Mouse (Mus musculus) T-helper 1 cell (primary cell): ENCODE data around the gene Pax1.

Source experiments
- in situ Hi-C: fragments of 300-600 bp; cut with MboI, MseI; formaldehyde crosslinking; loops from one replicate; pipeline ENCODE4 v1.15.1; 2025; ENCODE audit warnings: high pct_unique_total_duplicates

Gene Pax1

DNA sequence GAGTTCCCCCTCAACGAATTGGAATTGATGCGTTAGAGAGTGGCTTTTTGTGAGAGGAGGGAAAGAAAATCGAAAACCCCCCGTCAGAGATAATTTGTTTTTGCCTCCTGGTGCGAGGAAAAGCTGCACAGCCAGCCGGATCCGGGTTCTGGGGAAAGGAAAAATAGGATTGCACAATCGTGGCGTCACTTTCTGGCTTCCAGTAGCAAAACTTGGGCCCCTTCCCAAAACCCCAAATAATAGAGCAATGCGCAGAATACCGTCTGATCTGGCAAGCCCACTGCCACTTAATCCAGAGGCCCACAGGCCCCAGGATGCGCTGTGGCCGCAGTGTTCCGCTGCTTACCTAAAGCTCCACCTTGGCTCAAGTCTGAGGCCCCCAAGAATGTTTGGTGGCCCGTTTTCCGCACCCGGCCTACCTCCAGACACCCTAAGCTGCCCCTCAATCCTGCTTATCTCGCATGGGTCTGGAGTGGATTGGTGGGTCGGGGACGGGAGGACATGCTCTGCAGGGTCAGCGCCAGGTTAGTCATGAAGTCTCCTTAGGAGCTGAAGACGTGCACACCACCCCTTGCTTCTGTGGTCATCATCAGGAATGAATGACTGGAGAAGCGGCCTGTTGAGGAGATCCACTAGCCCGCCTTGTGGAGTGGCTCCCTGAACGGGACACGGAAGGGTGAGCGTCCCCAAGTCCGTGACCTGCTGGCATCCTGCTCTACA lies 11.4 kb downstream of the Pax1 start:
- in situ Hi-C loops = no loop called here

DNA sequence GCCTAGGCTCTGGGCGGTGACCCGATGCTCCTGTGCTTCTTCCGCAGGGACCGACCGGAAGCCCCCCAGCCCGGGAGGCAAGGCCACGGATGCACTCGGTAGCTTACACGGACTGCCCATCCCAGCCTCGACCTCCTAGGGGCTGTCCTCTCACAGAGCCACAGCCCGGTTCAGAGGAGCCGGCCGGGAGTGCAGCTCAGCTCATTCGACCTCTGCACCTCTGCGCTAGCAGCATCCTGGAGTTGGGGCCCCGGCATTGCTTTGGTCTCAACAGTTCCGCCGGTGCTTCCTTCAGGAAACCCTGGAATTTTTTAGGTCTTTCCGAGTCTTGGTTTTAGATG lies 11.9 kb downstream of the Pax1 start:
- in situ Hi-C loops = no loop called here

DNA sequence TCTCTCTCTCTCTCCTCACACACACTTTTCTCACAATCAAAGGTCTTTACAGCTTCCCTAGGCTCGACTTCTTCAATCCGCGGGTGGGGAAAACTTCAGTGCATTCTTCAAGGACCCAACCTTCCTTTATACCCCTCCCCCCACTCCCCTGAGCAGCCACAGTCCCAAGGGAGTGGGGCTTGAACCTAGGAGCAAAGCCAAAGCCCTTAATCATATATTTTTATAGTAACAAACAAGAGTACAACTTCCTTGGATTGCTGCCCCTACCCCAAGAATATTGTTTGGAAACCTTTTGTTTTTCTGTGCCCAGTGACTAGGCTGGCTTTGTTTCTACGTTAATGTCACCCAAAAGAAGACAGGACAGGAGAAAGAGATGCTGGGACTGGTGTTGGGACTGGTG lies 12.5 kb downstream of the Pax1 start:
- in situ Hi-C loops = no loop called here

DNA sequence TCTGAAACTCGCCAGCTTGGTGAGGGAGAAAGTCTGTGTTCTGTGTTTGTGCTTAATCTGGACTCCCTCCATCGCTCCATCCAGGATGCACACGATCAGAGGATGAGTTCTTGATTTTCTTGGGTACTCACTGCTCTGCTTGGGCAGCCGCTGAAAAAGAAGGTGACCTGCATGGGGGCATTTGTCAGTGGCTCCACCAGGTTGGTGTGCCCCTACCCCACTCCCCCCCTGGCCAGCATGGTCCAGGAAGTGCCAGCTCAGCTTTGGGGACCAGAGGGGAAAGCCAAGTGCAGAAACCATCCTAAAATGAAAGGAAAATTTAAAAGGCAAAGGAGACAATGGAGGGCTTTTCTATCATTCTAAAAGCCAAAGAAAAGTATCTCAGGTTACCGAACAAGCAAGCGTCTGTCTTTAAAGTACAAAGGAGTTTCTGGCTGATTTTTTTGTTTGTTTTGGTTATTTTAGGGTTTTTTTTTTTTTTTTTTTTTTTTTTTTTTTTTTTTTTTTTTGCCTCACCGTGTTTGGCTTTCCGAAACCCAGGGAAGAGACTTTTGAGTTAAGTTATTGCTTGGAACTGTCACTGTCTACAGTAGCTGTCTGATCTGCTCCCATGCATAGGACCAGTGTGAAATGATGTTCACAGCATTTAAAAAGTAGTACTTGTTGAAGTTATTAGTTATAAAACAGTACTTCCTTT lies 13.4 kb downstream of the Pax1 start:
- in situ Hi-C loops = loop anchor here (25.0 kb wide), 1 partner anchor 362 kb away; no protein-coding TSS in a partner anchor

DNA sequence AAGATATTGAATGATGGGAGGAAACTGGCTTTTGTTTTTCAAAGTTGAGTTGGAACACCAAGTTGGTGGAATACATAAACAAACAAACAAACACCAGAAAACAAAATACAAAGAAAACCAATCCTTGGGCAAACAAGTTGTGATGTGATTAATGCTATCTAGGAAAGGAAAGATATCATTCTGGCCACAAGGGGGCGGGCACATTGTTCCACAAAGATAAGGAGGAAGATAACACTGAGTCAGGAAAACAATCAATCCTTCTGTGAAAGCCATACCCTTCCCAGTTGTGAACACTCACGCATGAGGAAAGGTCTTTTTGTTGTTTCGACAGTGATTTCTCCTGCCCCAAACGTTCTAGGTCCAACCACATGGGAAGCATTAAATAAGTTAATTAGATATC lies 17.2 kb downstream of the Pax1 start:
- in situ Hi-C loops = loop anchor here (25.0 kb wide), 1 partner anchor 358 kb away; no protein-coding TSS in a partner anchor

DNA sequence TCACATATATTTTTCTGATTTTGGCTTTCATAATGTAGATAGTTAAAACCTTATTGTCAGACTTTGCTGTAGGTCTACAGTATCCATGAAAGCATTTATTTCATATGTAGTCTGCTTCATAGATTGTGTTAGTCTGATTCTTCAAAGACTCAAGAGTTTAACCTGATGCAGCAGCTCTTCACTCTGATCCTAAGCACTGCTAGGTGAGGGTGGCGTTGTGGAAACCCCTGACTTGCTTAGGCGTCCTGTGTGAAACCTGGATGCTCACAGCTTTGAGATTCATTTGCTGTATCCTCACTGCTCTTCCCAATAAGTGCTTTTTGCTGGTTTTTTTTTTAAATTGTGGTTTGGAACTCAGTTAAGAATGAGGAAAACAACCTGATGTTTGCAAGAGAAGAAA lies 21.6 kb downstream of the Pax1 start:
- in situ Hi-C loops = loop anchor here (25.0 kb wide), 1 partner anchor 354 kb away; no protein-coding TSS in a partner anchor

DNA sequence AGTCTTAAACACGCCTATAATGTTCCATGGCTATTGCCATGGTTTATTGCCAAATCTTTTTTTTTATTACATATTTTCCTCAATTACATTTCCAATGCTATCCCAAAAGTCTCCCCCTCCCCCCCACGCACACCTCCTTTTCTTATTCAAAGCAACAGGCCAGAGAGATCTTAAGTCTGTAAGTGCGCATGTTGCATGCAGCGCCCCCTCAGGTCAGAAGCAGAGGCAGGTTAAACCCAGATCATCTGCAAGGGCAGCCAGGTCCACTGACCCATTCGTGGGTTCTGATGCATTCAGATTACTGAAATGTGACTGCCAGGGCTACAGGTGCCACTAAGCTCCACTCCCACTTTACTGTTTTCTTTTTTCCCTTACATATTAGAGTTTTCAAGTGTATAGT lies 25.2 kb downstream of the Pax1 start:
- in situ Hi-C loops = loop anchor here (25.0 kb wide), 1 partner anchor 350 kb away; no protein-coding TSS in a partner anchor

DNA sequence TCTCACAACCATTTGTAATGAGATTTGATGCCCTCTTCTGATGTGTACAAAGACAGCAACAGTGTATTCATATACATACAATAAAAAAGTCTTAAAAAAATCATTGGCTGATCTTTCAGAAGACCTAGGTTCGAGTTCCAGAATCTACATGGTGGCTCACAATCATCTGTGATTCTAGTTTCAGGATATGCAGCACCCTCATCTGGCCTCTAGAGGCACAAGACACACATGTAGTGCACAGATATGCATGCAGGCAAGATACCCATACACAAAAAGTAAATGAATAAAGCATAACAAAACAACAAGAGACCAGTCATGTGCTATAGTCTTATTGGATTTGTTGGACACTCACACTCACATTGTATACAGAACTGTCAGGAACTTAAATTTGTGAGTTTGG lies 47.6 kb downstream of the Pax1 start:
- in situ Hi-C loops = no loop called here

DNA sequence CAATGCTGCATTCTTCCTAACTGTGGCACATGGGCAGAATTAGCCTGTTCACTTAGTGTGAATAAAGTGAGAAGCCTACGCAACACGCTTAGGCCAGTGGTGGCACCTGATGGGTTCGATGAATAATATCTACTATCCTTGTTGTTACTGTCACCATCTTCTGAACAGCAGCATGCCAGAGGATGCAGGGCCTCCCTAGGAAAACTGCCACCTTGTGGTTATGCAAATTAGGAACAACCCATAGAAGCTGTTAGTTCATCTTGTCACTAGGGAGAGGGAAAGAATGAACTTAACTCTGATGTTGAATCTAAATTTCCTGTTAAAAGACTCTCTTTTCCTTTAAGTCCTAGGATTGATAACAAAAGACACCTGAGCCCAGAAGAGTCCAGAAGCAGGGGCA lies 53.3 kb downstream of the Pax1 start:
- in situ Hi-C loops = no loop called here

DNA sequence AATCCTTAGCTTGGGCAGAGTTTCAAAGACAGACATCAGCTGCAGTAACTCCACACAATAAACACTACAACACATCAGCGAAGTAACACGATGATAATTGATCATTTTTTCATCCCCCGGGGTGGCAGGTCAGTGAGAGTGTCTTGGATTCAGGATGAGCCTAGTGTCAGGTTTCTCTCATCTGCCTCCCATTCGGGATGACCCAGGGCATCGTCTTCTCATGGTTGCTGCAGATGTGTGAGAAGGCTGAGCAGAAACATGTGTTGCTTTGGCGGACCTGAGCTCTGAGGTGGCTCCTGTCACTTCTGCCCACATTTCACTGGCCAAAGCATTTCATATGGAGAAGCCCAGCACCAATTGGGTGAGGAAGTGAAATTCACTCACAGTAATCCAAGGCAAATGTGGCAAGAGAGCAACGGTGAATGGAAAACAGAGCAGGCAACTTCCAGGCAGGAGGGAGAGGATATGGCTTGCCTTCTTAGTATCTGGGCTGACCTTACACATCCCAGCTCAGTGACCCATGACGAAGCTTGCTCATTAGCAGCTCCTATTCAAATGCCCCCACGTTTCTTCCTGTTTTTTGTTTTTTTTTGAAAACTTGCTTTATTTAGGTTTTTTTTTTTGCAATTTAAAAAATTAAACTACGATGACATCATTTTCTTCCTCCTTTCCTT lies 63.0 kb downstream of the Pax1 start:
- in situ Hi-C loops = no loop called here

DNA sequence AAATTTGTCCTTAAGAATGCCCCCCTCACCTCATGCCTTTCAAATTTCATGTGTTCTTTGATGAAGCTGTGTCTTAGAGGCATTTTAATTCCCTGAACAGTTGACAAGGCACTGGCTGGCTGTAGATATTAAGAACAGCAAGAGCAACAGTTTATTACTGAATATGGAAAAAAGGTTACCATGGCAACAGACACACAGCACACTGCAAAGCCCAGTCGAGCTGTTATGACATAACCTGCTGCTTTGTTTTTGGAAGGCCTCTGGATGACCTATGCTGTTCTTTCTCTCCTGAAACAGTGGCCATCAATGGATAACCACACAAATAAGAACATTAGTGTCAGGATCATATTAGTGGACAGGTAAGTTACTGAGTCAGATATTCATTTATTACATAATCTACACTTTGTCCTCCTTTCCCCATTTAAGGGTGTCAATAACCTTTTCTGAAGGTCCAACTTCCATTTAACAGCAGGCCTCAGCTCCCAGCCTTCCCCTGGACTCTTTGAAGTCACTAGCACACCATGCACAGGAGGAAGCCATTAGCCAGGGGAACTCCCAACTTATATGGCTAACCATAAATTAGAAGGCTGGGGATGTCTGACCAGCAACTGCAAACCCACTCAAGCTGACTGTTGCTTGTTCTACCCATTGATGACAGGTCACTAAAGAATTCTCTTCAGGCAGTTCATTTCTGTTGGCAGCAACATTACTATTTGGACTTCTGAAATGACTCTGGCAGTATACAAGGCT lies 68.1 kb downstream of the Pax1 start:
- in situ Hi-C loops = no loop called here

DNA sequence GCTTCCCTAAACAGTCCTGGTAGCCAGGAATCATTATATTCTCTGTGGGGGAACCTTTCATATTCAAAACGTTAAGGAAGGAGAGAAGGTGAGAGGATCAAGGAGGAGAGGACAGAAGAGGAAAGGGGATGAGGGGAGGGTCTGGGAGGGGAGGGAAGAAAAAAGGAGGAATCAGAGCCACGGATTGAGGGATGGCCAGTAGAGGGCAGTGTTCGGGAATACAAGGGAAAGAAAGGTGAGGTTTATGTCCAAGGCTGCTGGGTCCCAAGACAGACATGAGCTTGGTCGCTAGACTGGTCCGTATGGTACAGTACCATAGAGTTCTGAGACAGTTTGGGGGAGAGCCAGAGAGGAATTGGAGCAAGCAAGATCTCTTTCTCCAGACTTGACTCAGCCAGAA lies 71.4 kb downstream of the Pax1 start:
- in situ Hi-C loops = no loop called here
